Mouse (Mus musculus) ES-Bruce4 (cell line): ENCODE data around the gene Cmc2.

Experiments
- CTCF ChIP-seq: IDR thresholded peaks from one replicate; pipeline ENCODE4 v1.8.1; 2011; ENCODE audit warnings: low read depth, low read length
- EP300 ChIP-seq: IDR thresholded peaks from 2 replicates; pipeline ENCODE4 v1.6.1; 2011; ENCODE audit warnings: low read depth, low read length; ENCODE audit not compliant: insufficient read depth

DNA sequence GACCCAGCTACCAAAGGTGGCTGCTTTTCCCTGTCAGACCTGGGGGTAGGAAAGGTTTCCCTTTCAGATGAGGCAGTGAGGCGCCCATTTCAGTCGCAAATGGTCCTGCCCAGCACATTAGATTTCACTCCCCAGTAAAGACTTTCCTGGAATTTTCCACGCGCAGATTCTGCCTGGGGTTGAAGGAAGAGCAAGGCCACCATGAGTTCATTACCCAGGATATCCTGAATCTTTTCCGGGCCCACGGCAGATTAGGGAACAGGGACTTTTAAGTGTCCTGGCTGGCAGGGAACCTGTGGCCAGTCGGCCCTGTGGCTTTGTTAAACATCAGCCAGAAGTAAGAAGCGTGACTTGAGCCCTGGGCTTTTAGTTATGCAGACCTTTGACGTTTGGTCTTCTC lies 53.9 kb downstream of the Cmc2 start:
- no peak for TF ChIP-seq CTCF
- no peak for TF ChIP-seq EP300
